In genomic region chr9:95121151-95121835, GRCm38 (mm10) we compare ENCODE assay signal across 9 mouse cellular contexts.
DNase-seq lines count a peak whose midpoint lies in the region; ATAC-seq lines count a peak whose summit lies in the region.
"Had no signal": no experiment of that assay in that cellular context is flagged by ENCODE, and none has a peak within 500 bp of the region (broad histone marks: within the 10 kb centered on the region; RNA-seq: fewer than 3 reads in every experiment).

No protein-coding gene starts in this region.

- 19% methylated on average over 11 of the region's 11 CpGs for WGBS in heart, embryonic 11.5 days (ENCODE audit: insufficient replicate concordance)
- WGBS in hindbrain, embryonic 15.5 days, result 39% methylated on average over 11 of the region's 11 CpGs
- 23% methylated on average over 11 of the region's 11 CpGs for WGBS in midbrain, embryonic 14.5 days

- H3K36me3 ChIP-seq in heart, embryonic 11.5 days (ENCODE audit: control insufficient read depth, insufficient read depth, low read length), result no peaks in the 10 kb centered on the region
- H3K36me3 ChIP-seq in hindbrain, embryonic 15.5 days, result no peaks in the 10 kb centered on the region
- H3K36me3 ChIP-seq in midbrain, embryonic 14.5 days (ENCODE audit: control insufficient read depth, insufficient read depth, low read length), result no peaks in the 10 kb centered on the region

- H3K4me3 ChIP-seq in heart, embryonic 11.5 days (ENCODE audit: low read depth, low read length), result peak overlapping the region; percentile 14
- H3K4me3 ChIP-seq in hindbrain, embryonic 15.5 days, result no peak overlapping the region
- no peak overlapping the region for H3K4me3 ChIP-seq in midbrain, embryonic 14.5 days (replicated peaks; ENCODE audit: low read depth, low read length)
- H3K4me3 ChIP-seq: erythroblast, embryonic 14.5 days had no signal

- intact Hi-C loops in left cerebral cortex, postnatal 25 days (cut with DNase I), result no loop called here

- H3K9me3 ChIP-seq in heart, embryonic 11.5 days (replicated peaks; ENCODE audit: control insufficient read depth, low read length), result no peaks in the 10 kb centered on the region
- no peaks in the 10 kb centered on the region for H3K9me3 ChIP-seq in hindbrain, embryonic 15.5 days
- no peaks in the 10 kb centered on the region for H3K9me3 ChIP-seq in midbrain, embryonic 14.5 days (ENCODE audit: control insufficient read depth, low read length)

- no peaks in the 10 kb centered on the region for H3K27me3 ChIP-seq in heart, embryonic 11.5 days (ENCODE audit: control insufficient read depth, insufficient read depth, low read length)
- no peaks in the 10 kb centered on the region for H3K27me3 ChIP-seq in hindbrain, embryonic 15.5 days
- no peaks in the 10 kb centered on the region for H3K27me3 ChIP-seq in midbrain, embryonic 14.5 days (ENCODE audit: control insufficient read depth, insufficient read depth, low read length)

- H3K4me2 ChIP-seq in heart, embryonic 11.5 days, result peak overlapping the region; percentile 47
- H3K4me2 ChIP-seq in hindbrain, embryonic 15.5 days, result no peak overlapping the region
- H3K4me2 ChIP-seq in midbrain, embryonic 14.5 days (ENCODE audit: low read length), result no peak overlapping the region

- DNase-seq in heart, adult 9 months (ENCODE audit: low spot score in 2 of 2), result no peak
- DNase-seq in T-cell, adult 2 months (ENCODE audit: low spot score), result peak; percentile 27
- peak; percentile 38 for DNase-seq in midbrain, embryonic 14.5 days
- no peak for DNase-seq in left cerebral cortex, adult 9 months (ENCODE audit: low spot score in 2 of 2)
- no peak for DNase-seq in left cerebral cortex, postnatal 25 days (ENCODE audit: low spot score in 2 of 2)
- DNase-seq in cerebellum, postnatal 25 days, result no peak

- peak; percentile 79; the same call in 1 of the 2 replicates for ATAC-seq in heart, embryonic 11.5 days (replicated peaks; ENCODE audit: insufficient number of reproducible peaks, low FRiP score, low TSS enrichment)
- peak; percentile 43; the same call in 1 of the 2 replicates for ATAC-seq in hindbrain, embryonic 15.5 days (ENCODE audit: low FRiP score, low read depth)
- no peak for ATAC-seq in midbrain, embryonic 14.5 days (ENCODE audit: low FRiP score, low TSS enrichment)

- peak overlapping the region; percentile 57 for H3K27ac ChIP-seq in heart, embryonic 11.5 days (ENCODE audit: low read depth, low read length)
- H3K27ac ChIP-seq in hindbrain, embryonic 15.5 days (replicated peaks), result no peak overlapping the region
- no peak overlapping the region for H3K27ac ChIP-seq in midbrain, embryonic 14.5 days (replicated peaks; ENCODE audit: low read depth, low read length)

- peaks cover 11% of the 10 kb centered on the region for H3K4me1 ChIP-seq in heart, embryonic 11.5 days (ENCODE audit: control insufficient read depth, insufficient read depth, low read length)
- H3K4me1 ChIP-seq in hindbrain, embryonic 15.5 days (replicated peaks), result peaks cover 17% of the 10 kb centered on the region; the same call in 1 of the 2 replicates
- peaks cover 7% of the 10 kb centered on the region; the same call in 1 of the 2 replicates for H3K4me1 ChIP-seq in midbrain, embryonic 14.5 days (ENCODE audit: control insufficient read depth, insufficient read depth, low read length)

- no peak overlapping the region for H3K9ac ChIP-seq in heart, embryonic 11.5 days (ENCODE audit: low read depth, low read length)
- no peak overlapping the region for H3K9ac ChIP-seq in hindbrain, embryonic 15.5 days
- 0 out of 2 replicates have a peak overlapping the region, but pooled peaks have one; percentile 12 for H3K9ac ChIP-seq in midbrain, embryonic 14.5 days (replicated peaks; ENCODE audit: low read length)

Comparison
In these comparisons a context has a peak if more than half of its experiments do, and no peak if none do; other contexts are left out.
1. DNase-seq: peak in T-cell, adult 2 months (single experiment) and midbrain, embryonic 14.5 days (single experiment); none in heart, adult 9 months (0 of 2), left cerebral cortex, adult 9 months (0 of 2), left cerebral cortex, postnatal 25 days (0 of 2) and cerebellum, postnatal 25 days (0 of 2).